Mouse (Mus musculus): ENCODE measurements around the gene Akt1s1. TPM values are rescaled to one million over a fixed set of nuclear protein-coding genes. Genes with fewer than 3 reads are reported as not detected.

Akt1s1 gene
- polyA plus RNA-seq (2017; shearing (Covaris generic)): 12.1 TPM

DNA sequence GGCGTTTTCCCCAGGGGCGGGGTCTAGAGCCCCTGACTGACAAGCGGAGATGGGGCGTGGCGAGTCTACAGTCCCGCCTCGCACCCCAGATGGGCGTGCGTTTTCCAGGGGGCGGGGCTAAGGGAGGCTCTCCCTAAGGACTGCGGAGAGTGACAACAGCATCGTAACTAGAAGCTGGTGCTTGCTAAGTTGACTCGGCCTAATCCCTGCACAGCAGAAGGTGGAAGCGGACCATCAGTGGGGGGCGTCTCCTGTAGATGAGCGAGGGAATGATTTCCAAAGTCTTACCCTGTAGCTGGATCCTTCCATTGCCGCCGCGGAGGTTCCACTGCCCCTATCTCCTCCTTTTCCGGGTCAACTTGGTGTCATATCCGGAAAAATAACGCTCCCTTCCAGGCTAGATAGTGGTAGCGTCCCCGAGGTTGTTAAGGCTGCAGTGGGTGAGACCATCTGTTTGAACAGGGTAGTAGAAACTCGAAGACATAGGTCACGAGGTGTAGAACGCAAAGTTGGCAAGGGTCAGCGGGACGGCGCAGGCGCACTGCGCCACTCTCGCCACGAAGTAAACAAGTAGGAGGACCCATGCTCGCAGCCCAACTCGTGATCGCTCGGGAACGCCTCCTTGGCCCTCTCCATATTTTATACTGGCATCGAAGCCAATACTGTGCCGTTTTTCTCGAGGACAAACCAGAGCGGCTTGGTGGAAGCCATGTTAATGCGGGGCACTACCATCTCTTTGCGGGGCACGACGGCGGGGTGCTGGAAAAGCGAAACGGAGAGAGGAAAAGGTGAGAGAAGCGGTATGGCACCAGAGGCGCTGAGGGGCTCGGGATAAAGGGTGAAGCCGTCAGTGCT lies at the start of gene Akt1s1, which contains the start of gene Tbc1d17:
Gene Akt1s1, plus strand, starts transcription at position 431 of the 855 bp plus-strand sequence.
Gene Tbc1d17, minus strand, starts transcription at position 519 of the 855 bp plus-strand sequence.

DNA sequence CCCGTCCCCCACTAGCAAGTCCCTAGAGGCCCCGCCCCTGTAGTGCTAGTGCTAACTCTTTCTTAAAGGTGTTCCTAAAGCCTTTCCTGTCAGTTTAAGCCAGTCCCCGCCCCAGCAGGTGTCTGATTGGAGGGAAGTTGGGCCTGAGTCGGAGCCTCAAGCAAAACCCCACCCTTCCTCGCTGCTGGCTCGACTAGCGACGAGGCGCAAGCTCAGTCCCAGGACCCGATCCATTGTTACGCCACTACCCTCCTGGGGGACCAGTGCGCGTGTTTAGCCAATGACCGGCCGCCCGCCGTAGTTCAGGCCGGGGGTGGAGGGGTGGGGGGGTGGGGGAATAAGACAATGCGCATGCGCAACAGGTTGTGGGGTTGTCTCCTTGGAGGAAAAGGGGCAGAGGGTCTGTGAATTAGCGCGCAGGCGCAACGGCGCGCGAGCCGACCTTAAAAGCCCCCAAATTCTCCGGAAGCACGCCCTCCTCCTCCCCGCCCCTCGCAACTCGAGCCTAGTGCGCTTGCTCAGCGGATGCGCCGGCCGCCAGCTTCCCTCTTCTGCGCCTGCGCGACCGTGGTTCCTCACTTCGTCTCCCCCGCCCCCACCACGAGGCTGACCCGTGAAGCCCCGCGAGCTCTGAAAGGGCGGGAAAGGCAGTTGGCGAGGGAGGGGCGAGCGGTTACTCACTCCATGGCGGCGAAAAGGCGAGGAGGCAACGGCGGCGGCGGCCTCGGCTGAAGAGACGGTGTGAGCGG lies 32.9 kb upstream of the Akt1s1 start, which contains the start of the genes Nup62 and Il4i1:
Gene Nup62, plus strand, starts transcription at position 368 of the 749 bp plus-strand sequence.
Gene Il4i1, plus strand, starts transcription at position 667 of the 749 bp plus-strand sequence.

DNA sequence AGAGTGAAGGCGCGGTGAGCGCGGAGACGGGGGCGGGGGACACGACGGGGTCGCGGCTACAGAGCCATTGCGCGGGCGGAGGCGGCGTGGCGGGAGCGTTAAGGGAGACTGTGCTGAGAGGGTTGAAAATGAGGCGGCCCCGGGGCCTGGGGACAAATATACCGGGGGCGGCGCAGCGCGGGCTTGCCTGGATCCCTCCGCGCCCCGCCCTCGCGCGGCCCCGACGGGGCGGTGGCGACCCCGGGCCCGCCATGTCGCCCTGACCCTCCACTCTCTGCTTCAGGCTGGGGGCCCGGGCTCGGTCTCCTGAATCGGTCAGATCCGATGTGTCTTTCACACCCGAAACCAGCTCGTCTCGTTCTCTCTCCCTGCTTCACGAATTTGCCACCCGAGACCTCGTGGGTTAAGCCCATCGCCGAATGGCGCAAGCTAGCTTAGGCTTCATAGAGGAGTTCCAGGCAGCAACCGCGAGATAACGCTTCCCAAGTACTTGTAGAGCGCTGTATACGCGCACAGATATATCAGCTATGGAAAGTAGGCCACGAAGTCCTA lies 32.2 kb upstream of the Akt1s1 start, which contains the start of gene Atf5:
Gene Atf5, minus strand, starts transcription at position 189 of the 552 bp plus-strand sequence.

DNA sequence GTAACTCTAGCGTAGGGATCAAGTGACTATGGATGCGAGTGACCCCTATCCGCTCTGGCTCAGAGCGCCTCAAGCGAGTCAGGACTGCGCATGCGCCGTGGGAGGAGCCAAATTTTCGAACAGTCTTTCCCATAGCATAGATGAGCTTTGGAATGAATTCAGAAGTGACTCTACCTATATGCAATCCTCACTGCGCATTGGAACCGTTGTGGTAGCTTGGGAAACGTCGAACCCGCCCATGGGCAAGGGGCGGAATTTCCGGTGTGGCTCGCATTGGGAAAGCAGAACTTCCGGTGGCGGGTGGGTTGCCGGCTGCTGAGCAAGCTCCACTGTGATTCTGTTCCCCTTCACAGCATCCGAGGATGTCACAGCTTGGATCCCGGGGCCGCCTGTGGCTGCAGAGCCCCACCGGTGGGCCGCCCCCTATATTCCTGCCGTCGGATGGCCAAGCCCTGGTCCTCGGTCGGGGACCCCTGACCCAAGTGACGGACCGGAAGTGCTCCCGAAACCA lies 8.3 kb downstream of the Akt1s1 start, which contains the start of gene Pnkp:
Gene Pnkp, plus strand, starts transcription at position 98 of the 511 bp plus-strand sequence.

DNA sequence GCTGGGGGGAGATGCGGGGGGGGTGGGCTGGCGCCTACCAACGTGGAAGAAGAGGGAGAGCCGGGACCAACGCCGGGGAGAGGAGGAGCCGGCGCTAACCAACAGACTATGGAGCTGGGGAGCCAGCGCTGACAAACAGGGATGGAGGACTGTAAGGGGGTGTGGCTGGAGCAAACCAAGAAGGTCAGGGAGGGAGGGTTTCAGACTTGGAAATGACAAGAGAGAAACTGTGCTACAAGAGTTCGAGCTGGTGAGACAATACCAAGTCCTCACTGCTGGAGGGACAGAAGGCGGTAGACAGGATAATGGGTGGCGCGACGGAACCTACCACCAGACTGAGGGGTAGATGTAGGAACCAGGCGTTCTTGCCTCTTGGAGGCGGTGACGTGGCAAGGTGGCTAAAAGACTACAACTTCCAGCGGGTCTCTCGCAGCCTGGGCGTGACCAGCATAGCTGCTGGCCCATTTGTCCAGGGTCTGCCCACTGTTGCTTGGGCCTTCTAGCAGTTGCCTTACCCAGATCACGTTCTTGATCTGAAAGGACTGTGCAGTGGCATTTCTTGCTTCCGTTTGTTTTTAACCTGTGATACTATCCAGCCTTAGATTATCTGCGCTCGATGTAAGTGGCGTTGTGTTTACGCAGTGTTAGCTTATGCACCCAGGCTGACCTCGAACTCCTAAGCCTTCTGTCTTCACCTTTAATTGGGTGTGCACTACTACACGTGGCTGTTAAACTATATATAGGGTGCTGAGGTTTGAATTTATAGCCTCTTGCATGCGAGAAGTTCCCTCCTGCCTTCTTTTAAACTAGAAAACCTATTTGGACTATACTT lies 21.1 kb downstream of the Akt1s1 start, which contains the start of gene Ptov1:
Gene Ptov1, minus strand, starts transcription at position 92 of the 832 bp plus-strand sequence.

DNA sequence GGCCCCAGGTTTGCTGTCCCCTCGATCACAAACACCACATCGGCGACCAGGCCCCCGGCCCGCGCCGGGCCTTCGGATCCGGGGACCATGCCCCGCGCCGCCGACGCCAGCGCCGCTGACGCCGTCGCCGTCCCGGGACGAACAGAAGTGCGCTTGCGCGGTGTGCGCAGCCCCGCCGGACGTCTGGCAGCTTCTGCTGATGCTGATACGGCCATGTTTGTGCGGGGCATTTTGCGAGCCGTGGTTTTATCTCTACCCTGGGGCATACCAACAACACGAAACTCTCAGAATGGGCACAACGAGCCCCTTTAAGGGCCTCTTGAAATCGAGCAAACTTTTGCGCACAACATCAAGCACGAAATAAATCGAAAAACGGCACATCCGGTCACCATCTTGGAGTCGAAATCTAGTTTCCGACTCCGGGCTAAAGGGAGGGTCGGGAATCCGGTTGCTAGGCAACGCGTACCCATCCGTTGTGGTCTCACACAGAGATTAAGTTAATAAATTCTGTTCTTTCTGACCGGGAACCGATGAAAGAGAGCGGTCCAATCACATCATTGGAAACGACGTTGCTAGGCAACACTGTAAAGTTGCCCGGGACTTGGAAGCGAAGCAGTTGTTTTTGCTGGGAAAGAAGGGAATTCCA lies 43.6 kb downstream of the Akt1s1 start, which contains the start of gene Med25:
Gene Med25, minus strand, starts transcription at position 437 of the 646 bp plus-strand sequence.

GRCm38 (mm10) chr7:44895593-44896434 lies 47.0 kb downstream of the Akt1s1 start, which contains the start of gene Fuz:
Gene Fuz, plus strand, starts transcription at chr7:44896079.

Other genes starting within 250 kb of the Akt1s1 start
- not detected for gene Myh14, start 178.1 kb upstream of the Akt1s1 start, polyA plus RNA-seq (2017; shearing (Covaris generic))
- gene Izumo2, start 140.2 kb upstream of the Akt1s1 start, polyA plus RNA-seq (2017; shearing (Covaris generic)): not detected
- gene Vrk3, start 100.6 kb upstream of the Akt1s1 start, polyA plus RNA-seq (2017; shearing (Covaris generic)): 112 TPM
- 0.57 TPM for gene Zfp473, start 97.9 kb upstream of the Akt1s1 start, polyA plus RNA-seq (2017; shearing (Covaris generic))
- gene Nup62, start 32.9 kb upstream of the Akt1s1 start, polyA plus RNA-seq (2017; shearing (Covaris generic)): 58.7 TPM
- gene Il4i1, start 32.6 kb upstream of the Akt1s1 start, polyA plus RNA-seq (2017; shearing (Covaris generic)): 2.0 TPM
- 0.36 TPM for gene Atf5, start 32.3 kb upstream of the Akt1s1 start, polyA plus RNA-seq (2017; shearing (Covaris generic))
- 112 TPM for gene Tbc1d17, start 88 bp downstream of the Akt1s1 start, polyA plus RNA-seq (2017; shearing (Covaris generic))
- 100 TPM for gene Pnkp, start 8.1 kb downstream of the Akt1s1 start, polyA plus RNA-seq (2017; shearing (Covaris generic))
- 9.9 TPM for gene Ptov1, start 20.8 kb downstream of the Akt1s1 start, polyA plus RNA-seq (2017; shearing (Covaris generic))
- 26.9 TPM for gene Med25, start 43.7 kb downstream of the Akt1s1 start, polyA plus RNA-seq (2017; shearing (Covaris generic))
- gene Fuz, start 47.1 kb downstream of the Akt1s1 start, polyA plus RNA-seq (2017; shearing (Covaris generic)): 50.8 TPM
- 26.9 TPM for gene Ap2a1, start 80.5 kb downstream of the Akt1s1 start, polyA plus RNA-seq (2017; shearing (Covaris generic))
- not detected for gene Tsks, start 94.2 kb downstream of the Akt1s1 start, polyA plus RNA-seq (2017; shearing (Covaris generic))
- 0.55 TPM for gene Cpt1c, start 125.9 kb downstream of the Akt1s1 start, polyA plus RNA-seq (2017; shearing (Covaris generic))
- 210 TPM for gene Prmt1, start 137.6 kb downstream of the Akt1s1 start, polyA plus RNA-seq (2017; shearing (Covaris generic))
- gene Irf3, start 148.7 kb downstream of the Akt1s1 start, polyA plus RNA-seq (2017; shearing (Covaris generic)): 255 TPM
- 35.2 TPM for gene Bcl2l12, start 149.7 kb downstream of the Akt1s1 start, polyA plus RNA-seq (2017; shearing (Covaris generic))
- gene Scaf1, start 167.4 kb downstream of the Akt1s1 start, polyA plus RNA-seq (2017; shearing (Covaris generic)): 22.7 TPM
- gene Rras, start 169.0 kb downstream of the Akt1s1 start, polyA plus RNA-seq (2017; shearing (Covaris generic)): 6.3 TPM
- 4.8 TPM for gene Prr12, start 203.9 kb downstream of the Akt1s1 start, polyA plus RNA-seq (2017; shearing (Covaris generic))
- 148 TPM for gene Nosip, start 213.4 kb downstream of the Akt1s1 start, polyA plus RNA-seq (2017; shearing (Covaris generic))
- 3.3 TPM for gene Prrg2, start 213.7 kb downstream of the Akt1s1 start, polyA plus RNA-seq (2017; shearing (Covaris generic))
- gene Rcn3, start 243.2 kb downstream of the Akt1s1 start, polyA plus RNA-seq (2017; shearing (Covaris generic)): 10.8 TPM

All from CD4-positive, CD25-positive, alpha-beta regulatory T cell, adult 9 weeks (primary cell).